Mouse (Mus musculus) heart, postnatal 10 days (tissue): Measurements from ENCODE around the gene Sugp2. TPM values are rescaled to one million over a fixed set of nuclear protein-coding genes. Genes with fewer than 3 reads are reported as not detected.

ENCODE experiments used
- DNase-seq, 2 experiments: peaks; one replicate each; pipeline ENCODE4 v3.0.0; 2021
- intact Hi-C: fragments of 180-260 bp; cut with DNase I; formaldehyde crosslinking; loops from one replicate; pipeline ENCODE4 v1.15.1; 2025
- total RNA-seq, 2 experiments: library from RNA; stranded (reverse); gene quantifications; 2 replicates each; pipeline ENCODE4 v1.2.3; 2021

Gene Sugp2
- total RNA-seq, 2 experiments from 2014 or later: 42.9 to 47.8 TPM

DNA sequence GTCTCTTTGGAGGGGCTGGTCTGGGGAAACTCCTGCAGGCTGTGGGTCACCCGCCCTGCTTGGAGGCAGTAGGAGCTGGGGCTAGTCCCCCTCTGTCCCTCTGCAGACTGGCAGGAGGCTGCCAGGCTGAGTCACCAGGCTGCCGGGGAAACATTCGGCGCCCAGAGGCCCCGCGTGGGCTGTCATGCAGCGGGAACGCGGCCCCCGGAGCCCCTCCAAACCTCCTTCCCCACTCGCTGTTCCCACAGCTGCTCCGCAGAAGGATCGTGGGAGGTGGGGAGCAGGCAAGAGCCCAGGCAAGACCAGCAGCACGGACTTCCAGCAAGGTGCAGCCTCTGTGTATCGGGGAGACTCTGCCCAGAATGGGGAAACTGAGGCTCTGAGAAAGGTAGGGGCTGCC lies 44.1 kb downstream of the Sugp2 start:
- intact Hi-C loops: no loop called here
- no peak for DNase-seq

DNA sequence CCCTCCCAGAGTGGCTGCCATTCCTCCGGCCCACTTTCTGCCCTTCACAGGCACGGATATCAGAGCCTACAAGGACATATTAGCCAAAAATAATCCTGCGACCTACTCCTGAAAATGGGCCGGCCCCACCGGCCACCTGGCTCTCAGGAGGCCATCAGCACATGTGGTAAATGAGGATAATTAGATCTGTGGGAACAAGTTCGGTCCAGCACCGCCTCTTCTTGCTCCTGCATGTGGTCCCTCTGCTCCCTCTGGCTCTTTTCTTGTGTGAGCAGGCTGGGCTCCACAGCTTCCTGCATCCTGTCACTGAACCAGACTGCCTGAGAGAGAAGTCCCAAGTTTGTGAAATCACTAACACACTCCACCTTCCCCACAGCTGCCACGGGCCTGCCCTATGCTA lies 45.2 kb downstream of the Sugp2 start:
- intact Hi-C loops: no loop called here

DNA sequence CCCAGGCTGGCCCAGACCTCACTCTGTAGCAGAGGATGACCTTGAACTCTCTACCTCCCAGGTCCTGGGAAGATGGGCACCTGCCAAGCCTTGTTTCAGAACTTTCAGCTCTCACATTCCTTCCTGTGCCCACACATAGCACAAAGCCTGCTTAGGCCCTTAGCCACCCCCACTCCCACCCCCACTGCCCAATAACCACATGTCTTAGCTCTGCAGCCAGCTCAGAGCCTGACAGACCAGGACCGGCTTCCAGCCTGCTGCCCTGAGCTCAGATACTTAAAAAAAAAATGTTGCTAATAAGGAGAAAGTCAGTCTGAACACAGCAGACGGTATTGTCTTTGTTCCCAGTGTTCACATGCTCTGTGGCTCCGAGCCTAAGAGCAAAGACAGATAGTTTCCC lies 47.0 kb downstream of the Sugp2 start:
- no peak for DNase-seq
- intact Hi-C loops: no loop called here

More for the DNA sequence above, 45.2 kb downstream of the Sugp2 start:
- no peak for DNase-seq

DNA sequence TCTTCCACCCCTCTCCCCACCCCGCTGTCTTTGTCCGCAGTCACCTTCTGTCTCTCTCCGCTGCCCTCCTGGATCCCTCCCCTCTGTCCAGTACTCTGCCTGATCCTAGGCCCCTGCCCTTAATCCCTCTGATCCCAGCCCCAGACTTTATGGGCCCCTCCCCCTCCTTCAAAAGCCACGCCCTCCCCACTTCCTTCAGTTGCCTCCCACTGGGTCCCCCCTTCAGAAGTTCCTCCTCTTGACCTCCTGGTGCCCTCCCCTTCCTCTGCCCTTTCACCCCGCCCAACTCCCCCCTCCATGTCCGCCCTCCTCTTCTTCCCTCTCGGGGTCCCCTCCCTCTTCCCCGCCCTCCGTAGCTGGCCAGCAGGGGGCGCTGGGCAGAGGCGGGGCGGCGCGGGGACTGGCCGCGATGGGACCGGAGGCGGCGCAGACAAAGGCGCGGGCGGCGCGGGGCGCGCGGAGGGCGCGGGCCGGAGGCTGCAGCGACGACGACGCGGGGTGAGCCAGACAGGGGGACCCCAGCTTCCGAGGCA lies 48.6 kb downstream of the Sugp2 start, which contains the start of gene Homer3:
Homer3 (plus strand) TSS at position 225 of the 533 bp plus-strand sequence.
- intact Hi-C loops: no loop called here
- peak; percentile 93 for DNase-seq

DNA sequence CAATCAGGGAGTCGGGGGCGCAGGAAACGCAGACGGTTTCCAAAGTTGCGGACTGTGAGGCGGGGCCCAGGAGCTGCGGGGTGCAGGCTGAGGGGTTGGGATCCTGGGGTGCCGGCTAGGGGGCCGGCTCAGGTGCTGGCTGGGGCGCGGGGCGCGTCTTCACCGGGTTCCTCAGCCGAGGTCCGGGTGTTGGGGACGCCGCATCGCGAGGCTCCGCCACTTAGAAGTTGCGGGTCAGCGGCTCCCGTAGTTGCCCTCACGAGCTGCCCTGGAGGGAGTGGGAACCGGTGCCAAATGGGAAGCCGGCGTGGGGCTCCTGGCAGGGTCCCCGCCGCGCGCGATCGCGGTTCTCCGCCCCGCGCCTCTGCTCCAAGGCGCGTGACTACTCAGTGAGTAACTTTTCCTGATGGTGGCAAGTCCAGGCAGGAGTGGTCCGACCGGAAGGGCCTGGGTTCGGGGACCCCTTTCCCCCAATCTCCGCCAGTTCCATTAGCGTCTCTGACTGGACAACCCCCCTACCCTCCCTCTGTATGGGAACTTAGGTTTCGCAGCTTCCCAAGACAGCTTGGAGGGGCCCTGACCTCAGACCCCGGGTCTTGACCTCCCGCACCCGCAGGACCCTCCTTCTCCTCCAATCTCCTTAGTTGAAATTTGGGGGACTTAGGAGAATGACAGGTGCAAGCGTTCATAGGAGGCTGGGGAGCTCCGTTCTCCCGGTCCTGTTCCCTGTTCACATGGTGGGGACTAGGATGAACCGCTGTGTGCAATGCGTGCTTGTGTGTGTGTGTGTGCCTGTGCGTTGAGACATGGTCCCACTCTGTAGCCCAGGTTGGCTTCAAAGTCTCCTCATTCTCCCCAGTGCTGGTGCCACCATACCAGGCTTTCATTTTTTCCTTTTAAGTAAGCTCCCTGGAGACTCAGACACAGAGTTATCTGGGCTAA lies 49.4 kb downstream of the Sugp2 start:
- peak in 1 of 2 experiments; percentile 59 for DNase-seq

DNA sequence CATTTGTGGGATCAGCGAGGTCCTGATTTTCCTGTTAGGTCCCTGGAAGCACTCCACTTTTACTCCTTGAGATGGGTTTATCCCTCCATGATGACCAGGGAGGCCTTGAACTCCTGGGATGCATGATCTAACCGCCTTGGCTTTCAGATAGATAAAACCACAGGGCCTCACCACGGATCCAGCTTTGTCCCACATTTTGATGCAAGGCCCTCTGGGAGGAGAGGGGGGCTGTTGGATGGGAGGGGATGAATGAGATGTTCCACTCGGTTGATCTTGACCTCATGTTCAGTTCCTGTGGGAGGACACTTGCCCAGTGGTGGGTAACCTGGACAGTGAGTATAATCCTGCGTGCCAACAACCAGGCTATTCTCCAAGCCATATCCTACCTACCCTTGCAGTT lies 50.4 kb downstream of the Sugp2 start:
- DNase-seq: no peak
- intact Hi-C loops: no loop called here

More for the DNA sequence above, 49.4 kb downstream of the Sugp2 start:
- intact Hi-C loops: no loop called here

DNA sequence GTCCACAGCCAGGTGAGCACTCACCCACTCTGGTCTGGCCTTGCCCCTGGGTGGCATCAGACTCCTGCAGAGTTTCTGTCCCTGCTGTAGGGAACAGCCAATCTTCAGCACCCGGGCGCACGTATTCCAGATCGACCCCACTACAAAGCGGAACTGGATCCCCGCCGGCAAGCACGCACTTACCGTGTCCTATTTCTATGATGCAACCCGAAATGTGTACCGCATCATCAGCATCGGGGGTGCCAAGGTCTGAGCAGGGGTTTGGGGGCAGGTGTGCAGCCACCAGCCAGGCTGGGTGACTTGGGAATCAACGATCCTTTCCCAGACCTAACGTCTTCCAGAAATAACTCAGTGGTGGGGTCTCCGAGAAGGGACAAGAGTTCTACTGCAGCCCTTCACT lies 51.3 kb downstream of the Sugp2 start:
- DNase-seq: no peak
- intact Hi-C loops: no loop called here

DNA sequence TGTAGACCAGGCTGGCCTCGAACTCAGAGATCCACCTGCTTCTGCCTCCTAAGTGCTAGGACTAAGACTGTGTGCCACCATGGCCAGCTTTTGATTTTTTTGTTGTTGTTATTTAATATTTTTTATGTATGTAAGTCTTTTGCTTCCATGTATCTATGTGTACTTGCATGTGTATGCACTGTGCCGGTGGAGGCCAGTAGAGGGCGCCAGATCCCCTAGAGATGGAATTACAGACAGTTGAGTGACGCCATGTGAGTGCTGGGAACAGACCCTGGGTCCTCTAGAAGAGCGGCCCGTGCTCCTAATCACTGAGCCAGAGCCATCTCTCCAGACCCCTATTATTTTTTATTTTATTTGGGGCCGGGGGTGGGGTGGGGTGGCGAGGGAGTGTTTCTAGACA lies 52.7 kb downstream of the Sugp2 start:
- DNase-seq: no peak
- intact Hi-C loops: no loop called here

DNA sequence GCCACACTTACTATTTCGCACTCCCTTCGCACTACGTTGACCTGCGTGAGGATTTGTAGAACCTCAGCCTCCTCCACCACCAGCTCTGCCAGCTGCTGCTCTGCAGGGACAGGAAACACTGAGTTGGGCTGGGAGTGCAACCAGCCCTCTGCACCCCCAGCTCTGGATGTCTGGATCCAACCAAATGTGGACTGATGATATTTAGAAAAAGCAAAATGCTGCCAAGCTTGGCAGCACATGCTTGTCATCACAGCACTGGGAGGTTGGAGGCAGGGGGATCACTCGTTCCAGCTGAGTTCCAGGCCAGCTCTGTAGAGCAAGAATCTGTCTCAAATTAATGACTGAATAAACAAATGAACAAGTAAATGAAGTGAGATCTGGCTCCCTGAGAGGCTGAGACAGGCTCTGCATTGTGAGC lies 60.0 kb downstream of the Sugp2 start:
- intact Hi-C loops: no loop called here
- no peak for DNase-seq

DNA sequence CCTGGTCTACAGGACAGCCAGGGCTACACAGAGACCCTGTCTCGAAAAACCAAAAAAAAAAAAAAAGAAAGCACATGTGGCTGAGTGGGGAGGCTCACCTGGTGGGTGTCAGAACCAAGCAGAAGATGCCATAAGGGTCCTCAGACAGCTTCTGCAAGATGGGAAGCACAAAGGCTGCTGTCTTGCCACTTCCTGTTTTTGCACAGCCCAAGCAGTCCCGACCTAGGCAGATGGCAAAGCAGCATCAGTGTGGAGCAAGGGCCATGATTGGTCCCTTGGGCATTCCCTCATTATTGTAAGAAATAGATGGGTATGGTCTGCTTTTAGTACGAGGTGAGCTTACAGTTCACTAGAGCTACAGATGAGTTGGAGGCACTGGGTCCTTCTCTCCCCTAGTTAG lies 66.9 kb downstream of the Sugp2 start:
- intact Hi-C loops: no loop called here
- no peak for DNase-seq

DNA sequence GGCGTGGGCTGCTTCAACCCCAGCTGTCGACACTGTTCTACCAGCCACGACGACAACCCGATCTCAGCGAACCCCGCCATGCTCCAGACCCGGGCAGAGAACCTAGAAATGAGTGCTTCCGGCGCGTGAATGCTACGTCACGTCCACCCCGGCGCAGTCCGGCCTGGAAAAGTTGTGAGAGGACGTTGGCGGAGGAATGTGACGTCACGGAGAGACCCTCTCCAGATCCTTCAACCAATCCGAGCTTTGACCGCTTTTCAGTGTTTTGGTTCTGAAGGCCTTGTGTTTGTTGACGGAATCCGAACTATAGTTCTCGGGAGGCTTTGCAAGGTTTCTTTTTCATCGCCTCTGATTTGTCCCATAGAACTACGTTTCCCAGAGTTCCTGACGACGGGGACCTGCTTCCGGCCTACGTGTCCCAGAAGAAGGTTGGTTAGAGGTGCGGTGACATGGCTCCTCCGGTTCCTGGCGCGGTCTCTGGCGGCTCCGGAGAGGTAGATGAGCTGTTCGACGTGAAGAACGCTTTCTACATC lies 68.4 kb downstream of the Sugp2 start, which contains the start of the genes Ddx49 and Cope:
Ddx49 (minus strand) TSS at position 132 of the 533 bp plus-strand sequence.
Cope (plus strand) TSS at position 161 of the 533 bp plus-strand sequence.
- intact Hi-C loops: no loop called here
- peak; percentile 96 to 97 for DNase-seq

DNA sequence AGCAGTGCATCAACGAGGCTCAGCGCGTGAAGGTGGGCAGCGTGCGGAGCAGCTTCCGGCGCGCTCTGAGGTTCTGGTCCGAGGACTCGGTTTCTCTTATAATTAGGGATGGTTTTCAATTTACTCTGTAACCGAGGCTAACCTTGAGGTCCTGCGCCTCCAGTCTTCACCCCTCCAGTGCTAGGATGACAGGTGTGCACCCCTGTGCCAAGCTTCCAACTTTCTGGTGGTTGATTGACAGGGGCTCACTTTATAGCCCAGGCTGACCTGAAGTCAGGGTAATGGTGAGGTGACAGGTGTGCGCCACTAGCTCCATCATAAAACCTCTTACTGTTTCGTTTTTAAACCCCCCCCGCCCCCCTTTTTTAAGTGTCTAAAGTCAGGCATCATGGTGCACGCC lies 68.9 kb downstream of the Sugp2 start:
- intact Hi-C loops: no loop called here
- no peak for DNase-seq

DNA sequence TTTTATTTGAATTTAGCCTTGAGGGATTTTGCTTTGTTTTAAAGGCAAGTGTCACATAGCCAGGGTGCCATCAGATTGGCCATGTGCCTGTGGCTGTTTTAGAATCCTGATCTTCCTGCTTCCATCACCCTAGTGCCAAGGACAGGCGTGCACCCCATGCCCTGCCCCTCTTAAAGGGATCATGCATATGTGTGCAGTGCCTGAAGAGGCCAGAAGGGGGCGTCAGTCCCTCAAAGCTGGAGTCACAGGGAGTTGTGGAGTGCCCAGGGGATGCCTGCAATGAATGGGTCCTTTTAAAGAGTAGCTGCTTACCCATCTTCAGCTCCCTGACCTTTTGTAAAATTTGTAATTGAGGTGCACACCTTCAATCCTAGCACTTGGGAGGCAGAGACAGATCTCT lies 75.3 kb downstream of the Sugp2 start:
- DNase-seq: peak in 1 of 2 experiments; percentile 43
- intact Hi-C loops: no loop called here

DNA sequence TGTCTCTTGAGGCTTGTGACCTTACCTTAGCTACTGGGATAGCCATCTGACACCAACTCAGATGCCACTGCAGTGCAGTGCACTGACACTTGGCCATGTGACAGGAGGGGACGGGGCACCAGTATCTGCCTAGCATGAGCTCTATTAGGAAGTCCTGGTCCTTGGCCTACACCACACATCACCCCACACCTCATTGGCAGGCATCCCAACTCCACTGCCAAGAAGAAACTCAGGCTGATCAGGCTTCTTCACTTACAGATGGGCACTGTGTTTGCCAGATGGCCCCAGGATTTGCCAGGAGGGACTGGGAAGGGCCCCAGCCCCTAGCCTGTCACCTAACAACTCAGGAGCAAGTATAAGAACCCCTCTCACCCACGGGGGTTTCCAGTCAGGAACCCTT lies 79.4 kb downstream of the Sugp2 start:
- intact Hi-C loops: no loop called here
- no peak for DNase-seq

DNA sequence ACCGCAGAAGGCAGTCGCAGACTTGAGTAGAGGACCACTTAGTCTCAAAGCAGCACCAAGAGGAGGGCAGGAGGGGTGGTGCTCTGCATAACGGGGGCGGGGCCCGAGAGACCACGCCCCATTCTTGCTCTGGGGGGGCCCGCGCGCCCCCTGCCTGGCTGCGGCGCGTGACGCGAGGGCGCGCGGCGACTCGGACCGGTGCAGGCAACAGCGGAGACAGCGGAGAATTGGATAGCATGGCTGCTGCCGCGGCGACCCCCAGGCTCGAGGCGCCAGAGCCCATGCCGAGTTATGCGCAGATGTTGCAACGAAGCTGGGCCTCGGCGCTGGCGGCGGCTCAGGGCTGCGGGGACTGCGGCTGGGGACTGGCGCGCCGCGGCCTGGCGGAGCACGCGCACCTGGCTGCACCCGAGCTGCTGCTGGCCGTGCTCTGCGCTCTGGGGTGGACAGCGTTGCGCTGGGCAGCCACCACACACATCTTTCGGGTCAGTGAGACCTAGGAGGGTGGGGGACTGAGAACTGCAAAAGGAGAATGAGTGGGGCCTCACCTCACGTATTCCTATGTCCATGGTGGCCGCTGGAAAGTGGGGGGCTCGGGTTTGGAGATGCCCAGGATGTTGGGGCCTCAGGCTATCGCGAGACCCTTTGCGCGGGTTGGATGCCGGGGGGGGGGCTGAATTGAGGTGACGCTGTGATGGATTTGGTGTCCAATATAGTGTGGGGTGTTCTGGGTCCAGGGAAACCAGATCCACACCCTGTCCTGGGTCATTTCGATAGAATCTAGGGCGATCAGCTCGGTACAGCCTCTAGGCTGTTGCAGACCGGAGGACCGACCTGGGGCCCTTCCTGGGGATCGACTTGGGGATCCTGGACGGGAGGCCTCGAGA lies 81.8 kb downstream of the Sugp2 start, which contains the start of gene Cers1:
Cers1 (plus strand) TSS at position 152 of the 887 bp plus-strand sequence.
- DNase-seq: peak; percentile 56 to 69
- intact Hi-C loops: loop anchor here (5.0 kb wide), 1 partner anchor 134 kb away; no protein-coding TSS in a partner anchor

DNA sequence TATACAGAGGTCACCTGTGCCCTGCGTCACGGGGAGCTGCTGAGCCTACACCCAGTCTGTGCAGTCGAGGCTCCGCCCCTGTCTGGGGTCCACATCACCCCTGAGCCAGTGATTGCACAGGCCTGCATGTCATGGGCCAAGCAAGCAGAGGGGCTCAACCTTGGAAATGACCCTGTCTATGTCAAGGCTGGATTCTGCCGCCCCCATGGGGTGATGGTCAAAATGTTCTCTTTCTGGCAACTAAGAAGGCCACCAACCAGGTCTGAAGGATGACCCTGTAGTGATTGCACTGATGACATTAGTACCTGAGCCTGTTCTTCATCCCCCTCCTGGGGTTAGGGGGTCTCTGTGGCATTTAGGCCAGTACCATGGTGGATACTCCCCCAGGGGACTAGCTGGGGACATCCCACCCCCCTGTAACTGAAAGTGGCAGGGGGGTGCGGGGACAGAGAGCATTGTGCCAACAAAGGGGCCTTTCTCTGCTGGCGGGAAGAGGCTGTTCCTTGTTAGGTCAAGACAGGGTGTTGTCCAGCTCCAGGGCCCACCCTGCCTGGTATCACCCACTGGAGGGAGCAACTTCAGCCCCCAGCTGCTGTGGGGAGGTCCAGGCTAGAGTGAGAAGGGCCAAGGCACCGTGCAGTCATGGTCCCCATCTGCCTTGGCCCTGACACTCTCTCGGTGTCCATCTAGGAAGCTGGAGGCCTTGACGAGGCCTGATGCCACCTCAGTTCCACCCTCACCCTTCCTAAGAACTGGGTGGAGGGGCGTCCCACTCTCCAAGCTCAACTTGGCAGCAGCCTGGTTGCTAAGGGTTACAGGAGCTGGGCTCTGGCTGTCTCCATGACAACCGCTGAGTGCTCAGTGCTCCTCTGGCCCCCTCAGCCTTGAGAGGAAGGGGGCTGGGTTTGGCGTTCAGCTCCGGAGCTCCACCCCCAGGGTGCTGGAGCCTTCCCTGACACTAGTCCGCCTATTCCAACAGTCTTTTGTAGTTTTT lies 82.8 kb downstream of the Sugp2 start:
- peak; percentile 51 to 61 for DNase-seq
- intact Hi-C loops: loop anchor here (5.0 kb wide), 1 partner anchor 135 kb away; no protein-coding TSS in a partner anchor

DNA sequence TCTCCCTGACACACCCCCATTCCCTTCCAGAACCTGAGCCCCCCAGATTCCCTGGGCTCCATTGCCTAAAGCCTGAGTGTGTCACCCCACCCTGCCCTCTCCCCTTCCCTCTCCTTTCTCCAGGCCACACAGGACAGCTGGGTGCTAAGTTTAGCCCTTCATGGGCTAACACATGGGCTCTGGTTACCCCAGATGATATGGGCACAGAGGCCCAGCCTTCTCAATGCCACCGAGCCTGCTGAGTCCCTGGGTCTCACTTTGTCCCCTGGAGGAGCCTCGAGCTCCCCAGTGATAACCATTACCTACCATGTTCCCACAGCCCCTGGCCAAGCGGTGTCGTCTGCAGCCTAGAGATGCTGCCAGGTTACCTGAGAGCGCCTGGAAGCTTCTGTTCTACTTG lies 83.8 kb downstream of the Sugp2 start:
- intact Hi-C loops: loop anchor here (5.0 kb wide), 1 partner anchor 136 kb away; no protein-coding TSS in a partner anchor

DNA sequence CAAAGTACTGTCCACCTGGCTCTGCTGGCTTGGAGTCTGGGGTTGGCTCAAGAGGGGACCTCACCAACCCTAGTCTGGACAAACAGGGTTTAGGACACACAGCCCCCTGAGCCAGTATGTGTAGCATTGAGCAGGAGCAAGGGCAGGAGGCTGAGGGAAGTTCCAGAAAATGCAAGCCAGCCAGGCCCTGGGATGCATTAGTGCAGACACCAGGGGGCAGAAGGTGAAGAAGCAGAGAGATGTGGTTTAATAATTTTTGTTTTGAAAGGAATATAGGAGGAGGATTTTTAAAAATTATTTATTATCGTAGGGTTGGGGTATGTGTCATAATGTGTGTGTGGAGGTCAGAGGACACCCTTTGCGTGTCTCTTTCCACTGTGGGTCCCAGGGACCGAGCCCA lies 89.7 kb downstream of the Sugp2 start:
- intact Hi-C loops: no loop called here
- DNase-seq: no peak

More for the DNA sequence above, 83.8 kb downstream of the Sugp2 start:
- DNase-seq: no peak

DNA sequence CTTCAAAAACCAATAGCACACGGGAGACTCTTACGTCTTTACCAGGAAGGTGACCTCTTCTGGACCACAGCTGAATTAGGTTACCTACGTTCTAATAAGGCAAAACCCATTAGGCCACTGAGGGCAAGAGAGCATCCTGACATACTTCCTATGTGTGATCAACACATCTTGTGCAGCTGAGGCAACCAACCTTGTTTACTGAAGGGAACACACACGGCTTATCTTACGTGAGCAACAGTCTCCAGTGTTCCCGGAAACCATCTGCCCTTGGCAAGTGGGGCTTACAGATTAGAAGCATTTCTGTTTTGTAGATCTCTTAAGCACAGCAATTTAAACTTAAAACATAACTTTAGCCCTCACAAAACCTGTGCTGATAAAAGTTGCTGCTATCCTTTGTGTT lies 93.5 kb downstream of the Sugp2 start:
- intact Hi-C loops: no loop called here
- no peak for DNase-seq
